Mouse (Mus musculus): ENCODE data around the gene Zfp455. TPM values are rescaled to one million over a fixed set of nuclear protein-coding genes. Genes with fewer than 3 reads are reported as not detected.
"Not testable (repeated sequence)": the region's sequence is repeated elsewhere in the genome, so short reads cannot be mapped to it uniquely, and the experiment has no call there.

Zfp455 gene
- total RNA-seq (2021) (1 to 10 TPM in 1 of 2 experiments, under 1 TPM in 1; 0.66 to 1.1 TPM), polyA plus RNA-seq (2012; rRNA removed) (0.33 and 0.35 TPM in 2 replicates)
- long read RNA-seq = 0 reads

DNA sequence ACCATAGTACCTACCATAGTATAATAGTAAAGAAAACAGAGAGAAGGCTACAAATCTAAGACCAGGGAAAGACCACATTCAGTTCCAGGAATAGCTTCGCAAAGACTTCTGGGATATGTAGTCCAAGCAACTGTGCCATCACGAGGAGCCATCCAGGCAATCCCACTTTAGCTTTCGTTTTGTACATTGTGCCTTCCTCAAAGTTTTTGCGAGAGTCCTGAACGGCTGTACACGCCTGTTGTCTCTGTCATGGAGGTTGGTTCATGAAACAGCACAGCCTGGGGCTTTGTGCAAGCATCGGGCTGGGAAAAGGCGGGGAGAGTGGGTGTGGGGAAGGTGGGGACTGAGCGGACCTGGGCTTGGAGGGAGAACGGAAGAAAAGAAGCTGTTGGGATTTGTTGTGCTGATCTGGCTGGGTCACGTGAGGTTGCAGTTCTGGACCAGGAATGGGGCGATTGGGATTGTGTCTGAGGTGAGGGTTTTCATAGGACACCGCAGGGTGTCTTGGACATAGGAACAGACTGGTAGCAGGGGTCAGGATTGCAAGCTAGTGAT lies at the start of gene Zfp455:
Gene Zfp455 (plus strand): TSS at position 167 of the 555 bp plus-strand sequence.
- peak; percentile 65 to 77 for DNase-seq
- H3K27ac ChIP-seq = peak within 1 kb of the TSS; percentile 68
- peak within 1 kb of the TSS; percentile 89 for H3K4me3 ChIP-seq
- H3K36me3 ChIP-seq (ENCODE audit: control insufficient read depth, insufficient read depth, low read length) = no peaks in the 10 kb centered on the region; the same call in none of the 2 replicates
- intact Hi-C loops (cut with DNase I) = loop anchor here (5.0 to 10.0 kb wide), 2 partner anchors 170 to 203 kb away; partner anchors contain the start of genes Gm28044, Zfp429 and Zfp953
- H3K79me2 ChIP-seq (replicated peaks; ENCODE audit: control insufficient read depth, insufficient read depth, low read length) = no peaks in the 10 kb centered on the region
- TF ChIP-seq EP300 (IDR thresholded peaks at IDR 0.05; ENCODE audit: insufficient read depth, low read depth, low read length) = no peak
- TF ChIP-seq POLR2A (IDR thresholded peaks at IDR 0.05; ENCODE audit: insufficient read depth, low read depth, low read length) = peak; percentile 62
- TF ChIP-seq CTCF (IDR thresholded peaks at IDR 0.05) = no peak
- WGBS = 2% methylated on average over 13 of the region's 13 CpGs
- no peaks in the 10 kb centered on the region; the same call in 1 of the 2 replicates for H3K27me3 ChIP-seq (ENCODE audit: control insufficient read depth, insufficient read depth, low read length)
- H3K4me1 ChIP-seq (ENCODE audit: control insufficient read depth, insufficient read depth, low read length) = peaks cover 2% of the 10 kb centered on the region; the same call in 1 of the 2 replicates
- peak within 1 kb of the TSS; percentile 82 for H3K9ac ChIP-seq (ENCODE audit: low read depth, low read length)

DNA sequence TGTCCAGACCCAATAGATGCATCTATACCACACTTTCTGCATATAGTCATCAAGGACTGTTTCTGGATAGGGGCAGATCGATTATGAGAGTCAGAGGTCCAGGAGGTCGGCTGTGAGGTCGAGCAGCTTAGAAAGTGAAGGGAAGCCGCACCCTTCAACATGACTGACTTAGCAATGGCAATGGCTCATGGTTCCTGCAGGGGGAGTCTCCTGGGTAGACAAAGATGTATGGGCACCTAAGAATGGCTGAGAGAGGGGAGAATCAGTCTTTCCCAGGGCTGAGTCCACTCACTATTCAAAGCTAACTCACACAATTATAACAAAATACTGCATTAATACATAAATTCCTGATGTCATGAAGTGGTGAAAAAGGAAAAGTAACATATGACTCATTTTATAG lies 28.2 kb upstream of the Zfp455 start:
- H3K36me3 ChIP-seq (ENCODE audit: control insufficient read depth, insufficient read depth, low read length); H3K27ac ChIP-seq; H3K27me3 ChIP-seq (ENCODE audit: control insufficient read depth, insufficient read depth, low read length); H3K9ac ChIP-seq (ENCODE audit: low read depth, low read length); DNase-seq; H3K4me1 ChIP-seq (ENCODE audit: control insufficient read depth, insufficient read depth, low read length); H3K4me3 ChIP-seq; intact Hi-C loops (cut with DNase I); H3K79me2 ChIP-seq (replicated peaks; ENCODE audit: control insufficient read depth, insufficient read depth, low read length): not testable (repeated sequence)
- 49% methylated on average over 4 of the region's 4 CpGs for WGBS

- not testable (repeated sequence) for H3K36me3 ChIP-seq (ENCODE audit: control insufficient read depth, insufficient read depth, low read length); H3K79me2 ChIP-seq (replicated peaks; ENCODE audit: control insufficient read depth, insufficient read depth, low read length); H3K4me1 ChIP-seq (ENCODE audit: control insufficient read depth, insufficient read depth, low read length); H3K27me3 ChIP-seq (ENCODE audit: control insufficient read depth, insufficient read depth, low read length)
- peak; percentile 46; the same call in 1 of the 2 replicates for TF ChIP-seq POLR2A (IDR thresholded peaks at IDR 0.05; ENCODE audit: insufficient read depth, low read depth, low read length)
- peak within 1 kb of the TSS; percentile 92 for H3K9ac ChIP-seq (ENCODE audit: low read depth, low read length)
- DNase-seq = peak; percentile 83 to 88
- H3K27ac ChIP-seq = peak within 1 kb of the TSS; percentile 52
- peak within 1 kb of the TSS; percentile 71 for H3K4me3 ChIP-seq
- intact Hi-C loops (cut with DNase I) = loop anchor here (2.0 to 10.0 kb wide), 5 partner anchors 20 to 312 kb away; partner anchors contain the start of genes Zfp429, Zfp712, Zfp759 and Zfp874b
- 0% methylated on average over 17 of the region's 17 CpGs for WGBS
Measured at GRCm38 (mm10) chr13:67172991-67173722, 21.1 kb upstream of the Zfp455 start, which contains the start of gene Rsl1. TSS of gene Rsl1 (plus strand) at chr13:67173182.

GRCm38 (mm10) chr13:67173723-67174055 lies 20.6 kb upstream of the Zfp455 start:
- H3K27ac ChIP-seq = no peak overlapping the region
- no peaks in the 10 kb centered on the region for H3K27me3 ChIP-seq (ENCODE audit: control insufficient read depth, insufficient read depth, low read length)
- H3K4me3 ChIP-seq = peak overlapping the region; percentile 71
- peak overlapping the region; percentile 42; the same call in 1 of the 2 replicates for H3K9ac ChIP-seq (ENCODE audit: low read depth, low read length)
- no peaks in the 10 kb centered on the region for H3K36me3 ChIP-seq (ENCODE audit: control insufficient read depth, insufficient read depth, low read length)
- no peaks in the 10 kb centered on the region for H3K79me2 ChIP-seq (replicated peaks; ENCODE audit: control insufficient read depth, insufficient read depth, low read length)
- intact Hi-C loops (cut with DNase I) = loop anchor here (2.0 to 10.0 kb wide), 5 partner anchors 19 to 311 kb away; partner anchors contain the start of genes Zfp429, Zfp712, Zfp759 and Zfp874b
- no peak for TF ChIP-seq POLR2A (IDR thresholded peaks at IDR 0.05; ENCODE audit: insufficient read depth, low read depth, low read length)
- TF ChIP-seq EP300 (IDR thresholded peaks at IDR 0.05; ENCODE audit: insufficient read depth, low read depth, low read length) = no peak
- TF ChIP-seq CTCF (IDR thresholded peaks at IDR 0.05) = no peak
- DNase-seq = no peak
- no peaks in the 10 kb centered on the region for H3K4me1 ChIP-seq (ENCODE audit: control insufficient read depth, insufficient read depth, low read length)
- WGBS = 14% methylated on average over 5 of the region's 5 CpGs

- H3K79me2 ChIP-seq (replicated peaks; ENCODE audit: control insufficient read depth, insufficient read depth, low read length) = no peaks in the 10 kb centered on the region
- H3K4me3 ChIP-seq = no peak overlapping the region
- H3K4me1 ChIP-seq (ENCODE audit: control insufficient read depth, insufficient read depth, low read length) = no peaks in the 10 kb centered on the region
- intact Hi-C loops (cut with DNase I) = no loop called here
- H3K27me3 ChIP-seq (ENCODE audit: control insufficient read depth, insufficient read depth, low read length) = no peaks in the 10 kb centered on the region; the same call in 1 of the 2 replicates
- no peaks in the 10 kb centered on the region; the same call in 1 of the 2 replicates for H3K36me3 ChIP-seq (ENCODE audit: control insufficient read depth, insufficient read depth, low read length)
- no peak overlapping the region for H3K27ac ChIP-seq
- WGBS = 75% methylated on average over 3 of the region's 3 CpGs
- no peak overlapping the region for H3K9ac ChIP-seq (ENCODE audit: low read depth, low read length)
- no peak for DNase-seq
- TF ChIP-seq POLR2A (IDR thresholded peaks at IDR 0.05; ENCODE audit: insufficient read depth, low read depth, low read length) = no peak
- no peak for TF ChIP-seq CTCF (IDR thresholded peaks at IDR 0.05)
- TF ChIP-seq EP300 (IDR thresholded peaks at IDR 0.05; ENCODE audit: insufficient read depth, low read depth, low read length) = no peak
Measured at GRCm38 (mm10) chr13:67201656-67202055, 7.3 kb downstream of the Zfp455 start.

All from heart, adult 2 months (tissue).